Comparison of ENCODE assay signal across 8 mouse cellular contexts in genomic region chr8:47990386-47990772, GRCm38 (mm10). TPM values are rescaled to one million over a fixed set of nuclear protein-coding genes. Genes with fewer than 3 reads are reported as not detected.
DNase-seq lines count a peak whose midpoint lies in the region; ATAC-seq and TF ChIP-seq lines count a peak whose summit lies in the region.

No protein-coding gene starts in this region.

- H3K27ac ChIP-seq in cortical plate, adult 2 months (ENCODE audit: insufficient read depth, low read length): 0 out of 2 replicates have a peak overlapping the region, but pooled peaks have one; percentile 52

- TF ChIP-seq POLR2A in cortical plate, adult 2 months (IDR thresholded peaks at IDR 0.05; ENCODE audit: extremely low read depth, insufficient read depth, low read length): 0 out of 2 replicates have a peak, but pooled peaks have one; percentile 30

- H3K4me1 ChIP-seq in cortical plate, adult 2 months (ENCODE audit: control insufficient read depth, insufficient read depth, low read length): peaks cover 2% of the 10 kb centered on the region; the same call in 1 of the 2 replicates

- ATAC-seq in megakaryocyte, adult 5-6 weeks (ENCODE audit: poor library complexity, severe bottlenecking): peak; percentile 93

- H3K4me3 ChIP-seq in cortical plate, adult 2 months (ENCODE audit: insufficient read depth, low read length): peak overlapping the region; percentile 67

- DNase-seq in adipocyte (ENCODE audit: low spot score): peak; percentile 90
- peak; percentile 94 to 95 for DNase-seq in gastrocnemius, adult 8-10 months (ENCODE audit: low spot score in 2 of 2)
- DNase-seq in induced T-regulatory cell, adult 2 months (ENCODE audit: low read depth): peak; percentile 67
- peak; percentile 84 to 92 for DNase-seq in left cerebral cortex, adult 8-10 months (ENCODE audit: low spot score in 2 of 2)
- DNase-seq in right cerebral cortex, adult 18-20 months: peak; percentile 95
- peak; percentile 92 for DNase-seq in urinary bladder, adult 2 months (ENCODE audit: low spot score)

- no peak for TF ChIP-seq CTCF in cortical plate, adult 2 months (IDR thresholded peaks at IDR 0.05; ENCODE audit: extremely low read depth, insufficient read depth, low read length)

RNA-seq across cellular contexts. Expression of gene Wwc2, which starts 0.3 kb away (rescaled TPM):
- 10.1 and 10.5 TPM in 2 replicates for polyA plus RNA-seq in cortical plate, adult 2 months (2012; rRNA removed)
- total RNA-seq in gastrocnemius, adult 8-10 months (2022): 1 to 10 TPM; 3.5 to 5.7 (median 5.0) TPM
- 10 to 100 TPM; 24.4 to 25.9 (median 24.8) TPM for total RNA-seq in left cerebral cortex, adult 8-10 months (2022)
- total RNA-seq in megakaryocyte, adult 5-6 weeks (2015): 2.0 and 2.1 TPM in 2 replicates
- total RNA-seq in megakaryocyte, adult 5-6 weeks (2017): 2.3 and 2.6 TPM in 2 replicates
- polyA plus RNA-seq in urinary bladder, adult 2 months (2012; rRNA removed): 6.1 and 7.6 TPM in 2 replicates

Comparison
In these comparisons a context has a peak if more than half of its experiments do, and no peak if none do; other contexts are left out.
1. Peak in every context shown above with its lines: DNase-seq, ATAC-seq, H3K4me3 ChIP-seq and H3K27ac ChIP-seq.